Mouse (Mus musculus): Measurements from ENCODE around the gene Cdc34. TPM values are rescaled to one million over a fixed set of nuclear protein-coding genes. Genes with fewer than 3 reads are reported as not detected.
A peak's percentile ranks its signal among the peaks of the same experiment; 100 is the strongest.

The Cdc34 gene
- total and polyA plus RNA-seq, 2 experiments from 2014 or later, result 120 to 183 TPM

GRCm38 (mm10) chr10:79708668-79709067 is 26.7 kb downstream of the Cdc34 start:
- ATAC-seq (ENCODE audit: insufficient read depth, low read depth) (no peak), DNase-seq (ENCODE audit: low spot score) (no peak)
- no peaks in the 10 kb centered on the region for H3K27me3 ChIP-seq (ENCODE audit: control insufficient read depth, insufficient read depth, low read length)
- 0 out of 2 replicates have a peak overlapping the region, but pooled peaks have one; percentile 12 for H3K4me2 ChIP-seq (ENCODE audit: low read depth, low read length)
- peaks cover 30% of the 10 kb centered on the region for H3K36me3 ChIP-seq (replicated peaks; ENCODE audit: control insufficient read depth, insufficient read depth, low read length)
- WGBS, result 65% methylated on average over 21 of the region's 21 CpGs
- H3K9ac ChIP-seq (replicated peaks; ENCODE audit: low read depth, low read length), result no peak overlapping the region
- H3K4me3 ChIP-seq (ENCODE audit: low read depth, low read length), result no peak overlapping the region
- peaks cover 34% of the 10 kb centered on the region for H3K4me1 ChIP-seq (ENCODE audit: control insufficient read depth, insufficient read depth)
- no peak for TF ChIP-seq CTCF (IDR thresholded peaks at IDR 0.05; ENCODE audit: low read depth)
- no peak for TF ChIP-seq EP300 (IDR thresholded peaks at IDR 0.05; ENCODE audit: low read depth)
- H3K27ac ChIP-seq (ENCODE audit: low read depth), result peak overlapping the region; percentile 4; the same call in 1 of the 2 replicates
- no peaks in the 10 kb centered on the region for H3K9me3 ChIP-seq (replicated peaks; ENCODE audit: control insufficient read depth, low read length)

GRCm38 (mm10) chr10:79709307-79709706 is 27.3 kb downstream of the Cdc34 start:
- 22% methylated on average over 7 of the region's 7 CpGs for WGBS
- H3K27ac ChIP-seq (ENCODE audit: low read depth), result 0 out of 2 replicates have a peak overlapping the region, but pooled peaks have one; percentile 6
- DNase-seq (ENCODE audit: low spot score), result peak; percentile 69
- TF ChIP-seq CTCF (IDR thresholded peaks at IDR 0.05; ENCODE audit: low read depth) (no peak), EP300 (IDR thresholded peaks at IDR 0.05; ENCODE audit: low read depth) (no peak)
- H3K9ac ChIP-seq (replicated peaks; ENCODE audit: low read depth, low read length), result 0 out of 2 replicates have a peak overlapping the region, but pooled peaks have one; percentile 14
- peak overlapping the region; percentile 12; the same call in 1 of the 2 replicates for H3K4me2 ChIP-seq (ENCODE audit: low read depth, low read length)
- H3K4me3 ChIP-seq (ENCODE audit: low read depth, low read length), result no peak overlapping the region
- H3K27me3 ChIP-seq (ENCODE audit: control insufficient read depth, insufficient read depth, low read length), result no peaks in the 10 kb centered on the region
- peaks cover 32% of the 10 kb centered on the region for H3K4me1 ChIP-seq (ENCODE audit: control insufficient read depth, insufficient read depth)
- peak; percentile 32; the same call in 1 of the 2 replicates for ATAC-seq (ENCODE audit: insufficient read depth, low read depth)
- H3K9me3 ChIP-seq (replicated peaks; ENCODE audit: control insufficient read depth, low read length), result no peaks in the 10 kb centered on the region
- H3K36me3 ChIP-seq (replicated peaks; ENCODE audit: control insufficient read depth, insufficient read depth, low read length), result peaks cover 30% of the 10 kb centered on the region

- WGBS, result 65% methylated on average over 1 of the region's 1 CpGs
- Histone ChIP-seq H3K4me1 (ENCODE audit: control insufficient read depth, insufficient read depth) (peaks cover 17% of the 10 kb centered on the region), H3K4me3 (ENCODE audit: low read depth, low read length) (no peak overlapping the region), H3K9ac (replicated peaks; ENCODE audit: low read depth, low read length) (no peak overlapping the region), H3K36me3 (replicated peaks; ENCODE audit: control insufficient read depth, insufficient read depth, low read length) (peaks cover 30% of the 10 kb centered on the region), H3K27me3 (ENCODE audit: control insufficient read depth, insufficient read depth, low read length) (peaks cover 25% of the 10 kb centered on the region), H3K4me2 (ENCODE audit: low read depth, low read length) (no peak overlapping the region), H3K9me3 (replicated peaks; ENCODE audit: control insufficient read depth, low read length) (no peaks in the 10 kb centered on the region), H3K27ac (ENCODE audit: low read depth) (no peak overlapping the region)
- TF ChIP-seq CTCF (IDR thresholded peaks at IDR 0.05; ENCODE audit: low read depth) (peak; percentile 20; the same call in 1 of the 2 replicates), EP300 (IDR thresholded peaks at IDR 0.05; ENCODE audit: low read depth) (no peak)
- ATAC-seq (ENCODE audit: insufficient read depth, low read depth) (peak; percentile 6; the same call in 1 of the 2 replicates), DNase-seq (ENCODE audit: low spot score) (no peak)
These were observed 30.0 kb downstream of the Cdc34 start for GRCm38 (mm10) chr10:79712029-79712428.

- WGBS, result 12% methylated on average over 5 of the region's 6 CpGs
- H3K4me1 ChIP-seq (ENCODE audit: control insufficient read depth, insufficient read depth), result peaks cover 19% of the 10 kb centered on the region
- no peak overlapping the region for H3K27ac ChIP-seq (ENCODE audit: low read depth)
- H3K4me2 ChIP-seq (ENCODE audit: low read depth, low read length), result no peak overlapping the region
- peaks cover 31% of the 10 kb centered on the region for H3K27me3 ChIP-seq (ENCODE audit: control insufficient read depth, insufficient read depth, low read length)
- H3K4me3 ChIP-seq (ENCODE audit: low read depth, low read length), result no peak overlapping the region
- H3K9ac ChIP-seq (replicated peaks; ENCODE audit: low read depth, low read length), result no peak overlapping the region
- TF ChIP-seq CTCF (IDR thresholded peaks at IDR 0.05; ENCODE audit: low read depth) (peak; percentile 76), EP300 (IDR thresholded peaks at IDR 0.05; ENCODE audit: low read depth) (no peak)
- peak; percentile 50 for ATAC-seq (ENCODE audit: insufficient read depth, low read depth)
- peaks cover 30% of the 10 kb centered on the region for H3K36me3 ChIP-seq (replicated peaks; ENCODE audit: control insufficient read depth, insufficient read depth, low read length)
- no peaks in the 10 kb centered on the region for H3K9me3 ChIP-seq (replicated peaks; ENCODE audit: control insufficient read depth, low read length)
- peak; percentile 85 for DNase-seq (ENCODE audit: low spot score)
These were observed 30.6 kb downstream of the Cdc34 start for GRCm38 (mm10) chr10:79712499-79713126.

GRCm38 (mm10) chr10:79713163-79713562 is 31.2 kb downstream of the Cdc34 start:
- 11% methylated on average over 1 of the region's 1 CpGs for WGBS
- H3K36me3 ChIP-seq (replicated peaks; ENCODE audit: control insufficient read depth, insufficient read depth, low read length), result peaks cover 27% of the 10 kb centered on the region
- TF ChIP-seq EP300 (IDR thresholded peaks at IDR 0.05; ENCODE audit: low read depth) (no peak), CTCF (IDR thresholded peaks at IDR 0.05; ENCODE audit: low read depth) (no peak)
- peaks cover 36% of the 10 kb centered on the region for H3K27me3 ChIP-seq (ENCODE audit: control insufficient read depth, insufficient read depth, low read length)
- DNase-seq (ENCODE audit: low spot score) (no peak), ATAC-seq (ENCODE audit: insufficient read depth, low read depth) (no peak)
- no peak overlapping the region for H3K4me2 ChIP-seq (ENCODE audit: low read depth, low read length)
- H3K4me1 ChIP-seq (ENCODE audit: control insufficient read depth, insufficient read depth), result peaks cover 20% of the 10 kb centered on the region
- no peak overlapping the region for H3K4me3 ChIP-seq (ENCODE audit: low read depth, low read length)
- no peak overlapping the region for H3K9ac ChIP-seq (replicated peaks; ENCODE audit: low read depth, low read length)
- H3K27ac ChIP-seq (ENCODE audit: low read depth), result no peak overlapping the region
- H3K9me3 ChIP-seq (replicated peaks; ENCODE audit: control insufficient read depth, low read length), result no peaks in the 10 kb centered on the region
